12 mouse cellular contexts compared by ENCODE assay signal in the genomic region with DNA sequence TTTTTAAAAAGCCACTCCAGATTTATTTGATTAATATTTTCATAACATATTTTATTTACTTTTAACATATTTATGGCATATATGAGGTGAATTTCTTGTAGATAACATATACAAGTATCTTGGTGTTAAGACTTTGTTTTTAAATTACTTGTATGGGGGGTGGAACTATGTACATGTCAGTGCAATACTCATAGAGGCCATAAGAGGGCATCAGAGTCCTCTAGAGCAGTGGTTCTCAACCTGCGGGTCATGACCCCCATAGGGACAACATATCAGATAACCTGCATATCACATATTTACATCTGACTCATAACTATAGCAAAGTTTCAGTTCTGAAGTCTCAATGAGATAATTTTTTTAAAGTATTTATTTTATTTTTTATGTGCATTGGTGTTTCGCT. TPM values are rescaled to one million over a fixed set of nuclear protein-coding genes. Genes with fewer than 3 reads are reported as not detected.
DNase-seq lines count a peak whose midpoint lies in the region; ATAC-seq and TF ChIP-seq lines count a peak whose summit lies in the region.
"Had no signal": no experiment of that assay in that cellular context is flagged by ENCODE, and none has a peak within 500 bp of the region (broad histone marks: within the 10 kb centered on the region; RNA-seq: fewer than 3 reads in every experiment).

No protein-coding gene starts in this region.

- H3K4me2 ChIP-seq in lung, embryonic 14.5 days: no peak overlapping the region
- H3K4me2 ChIP-seq: hindbrain, embryonic 12.5 days; neural tube, embryonic 12.5 days had no signal

- H3K27me3 ChIP-seq in lung, embryonic 14.5 days (ENCODE audit: insufficient read depth, low read length): no peaks in the 10 kb centered on the region
- no peaks in the 10 kb centered on the region for H3K27me3 ChIP-seq in splenic B cell, adult 2 months (ENCODE audit: control insufficient read depth, insufficient read depth, low read length, poor library complexity, severe bottlenecking)
- H3K27me3 ChIP-seq: hindbrain, embryonic 12.5 days; neural tube, embryonic 12.5 days had no signal

- no peaks in the 10 kb centered on the region for H3K9me3 ChIP-seq in lung, embryonic 14.5 days (ENCODE audit: low read depth, low read length)
- H3K9me3 ChIP-seq: hindbrain, embryonic 12.5 days; neural tube, embryonic 12.5 days had no signal

- TF ChIP-seq CTCF in lung, embryonic 14.5 days (IDR thresholded peaks at IDR 0.05; ENCODE audit: low read depth): peak; percentile 39; the same call in 1 of the 2 replicates

- no peak for ATAC-seq in lung, embryonic 14.5 days (ENCODE audit: insufficient read depth)

- H3K4me1 ChIP-seq in lung, embryonic 14.5 days (ENCODE audit: insufficient read depth): no peaks in the 10 kb centered on the region
- H3K4me1 ChIP-seq: hindbrain, embryonic 12.5 days; neural tube, embryonic 12.5 days had no signal

- H3K4me3 ChIP-seq in lung, embryonic 14.5 days (ENCODE audit: low read depth, low read length): no peak overlapping the region
- H3K4me3 ChIP-seq: hindbrain, embryonic 12.5 days; neural tube, embryonic 12.5 days had no signal

- no peak overlapping the region for H3K27ac ChIP-seq in lung, embryonic 14.5 days (ENCODE audit: low read depth)
- H3K27ac ChIP-seq: hindbrain, embryonic 12.5 days; neural tube, embryonic 12.5 days had no signal

- H3K9ac ChIP-seq in lung, embryonic 14.5 days: no peak overlapping the region
- H3K9ac ChIP-seq: hindbrain, embryonic 12.5 days; neural tube, embryonic 12.5 days had no signal

- DNase-seq in cerebellum, adult 9-10 months: peak; percentile 65
- DNase-seq in cerebellum, adult 18-20 months: no peak
- DNase-seq in lung, embryonic 14.5 days: peak; percentile 30
- DNase-seq in lung, postnatal 10 days: no peak
- peak; percentile 54 for DNase-seq in adipocyte (ENCODE audit: low spot score)
- DNase-seq in splenic B cell, adult 2 months (ENCODE audit: low read depth, low spot score): peak; percentile 56
- DNase-seq in frontal cortex, postnatal 36 days (ENCODE audit: low spot score in 2 of 2): no peak
- no peak for DNase-seq in urinary bladder, adult 18-20 months (ENCODE audit: low spot score in 2 of 2)
- DNase-seq: gastrocnemius, postnatal 10 days had no signal

- 75% methylated on average over 2 of the region's 2 CpGs for WGBS in lung, embryonic 14.5 days

- peaks cover 16% of the 10 kb centered on the region; the same call in 1 of the 2 replicates for H3K36me3 ChIP-seq in lung, embryonic 14.5 days (ENCODE audit: insufficient read depth)
- no peaks in the 10 kb centered on the region for H3K36me3 ChIP-seq in splenic B cell, adult 2 months (ENCODE audit: control insufficient read depth, insufficient read depth, low read length, poor library complexity, severe bottlenecking)
- H3K36me3 ChIP-seq: hindbrain, embryonic 12.5 days; neural tube, embryonic 12.5 days had no signal

RNA-seq across cellular contexts. Expression of a gene that starts 6.7 kb away (rescaled TPM):
- polyA plus RNA-seq in lung, embryonic 14.5 days (2014; fragmentation: Nextera tagmentation; extraction: Ambion mirVana): 17.9 and 18.2 TPM in 2 replicates

RNA-seq across cellular contexts. Expression of a gene that starts 48.2 kb away (rescaled TPM):
- polyA plus RNA-seq in lung, embryonic 14.5 days (2014; fragmentation: Nextera tagmentation; extraction: Ambion mirVana): not detected in 2 replicates
- polyA plus RNA-seq: hindbrain, embryonic 12.5 days; liver, embryonic 16.5 days; neural tube, embryonic 12.5 days had no signal

Comparison
In these comparisons a context has a peak if more than half of its experiments do, and no peak if none do; other contexts are left out.
1. DNase-seq: peak in cerebellum, adult 9-10 months (single experiment), lung, embryonic 14.5 days (single experiment), adipocyte (single experiment) and splenic B cell, adult 2 months (single experiment); none in cerebellum, adult 18-20 months (0 of 2), lung, postnatal 10 days (single experiment), frontal cortex, postnatal 36 days (0 of 2) and urinary bladder, adult 18-20 months (0 of 2).